Mouse (Mus musculus) heart, embryonic 15.5 days (tissue): ENCODE data around the gene Gm9732. TPM values are rescaled to one million over a fixed set of nuclear protein-coding genes. Genes with fewer than 3 reads are reported as not detected.

ENCODE experiments used
- polyA plus RNA-seq: library from polyadenylated mRNA; unstranded; fragments of >200 nt; fragmentation: Nextera tagmentation; extraction: Ambion mirVana; gene quantifications from 2 replicates; pipeline ENCODE4 v1.2.1, GENCODE M21; 2015

The Gm9732 gene
- polyA plus RNA-seq, 1 experiment from 2014 or later, result not detected

Other genes starting within 250 kb of the Gm9732 start
- not detected in 2 replicates for gene Gm8094, start 198.4 kb upstream of the Gm9732 start, polyA plus RNA-seq
- 0.14 and 0.25 TPM in 2 replicates for gene Gm8104, start 174.4 kb upstream of the Gm9732 start, polyA plus RNA-seq
- not detected in 2 replicates for gene Gm7233, start 95.2 kb upstream of the Gm9732 start, polyA plus RNA-seq
- not detected in 2 replicates for gene Gm8122, start 39.7 kb upstream of the Gm9732 start, polyA plus RNA-seq
- not detected in 2 replicates for gene Gm8126, start 16.4 kb upstream of the Gm9732 start, polyA plus RNA-seq
- not detected in 2 replicates for gene Gm8127, start 18.8 kb downstream of the Gm9732 start, polyA plus RNA-seq
- gene 1700001F09Rik, start 72.8 kb downstream of the Gm9732 start, polyA plus RNA-seq, result not detected in 2 replicates
- gene Gm8138, start 141.3 kb downstream of the Gm9732 start, polyA plus RNA-seq, result not detected in 2 replicates